Mouse (Mus musculus): Measurements from ENCODE around the gene Plcb3. TPM values are rescaled to one million over a fixed set of nuclear protein-coding genes. Genes with fewer than 3 reads are reported as not detected.

Plcb3 gene
- polyA plus RNA-seq, 1 experiment from 2014 or later = 33.6 TPM

DNA sequence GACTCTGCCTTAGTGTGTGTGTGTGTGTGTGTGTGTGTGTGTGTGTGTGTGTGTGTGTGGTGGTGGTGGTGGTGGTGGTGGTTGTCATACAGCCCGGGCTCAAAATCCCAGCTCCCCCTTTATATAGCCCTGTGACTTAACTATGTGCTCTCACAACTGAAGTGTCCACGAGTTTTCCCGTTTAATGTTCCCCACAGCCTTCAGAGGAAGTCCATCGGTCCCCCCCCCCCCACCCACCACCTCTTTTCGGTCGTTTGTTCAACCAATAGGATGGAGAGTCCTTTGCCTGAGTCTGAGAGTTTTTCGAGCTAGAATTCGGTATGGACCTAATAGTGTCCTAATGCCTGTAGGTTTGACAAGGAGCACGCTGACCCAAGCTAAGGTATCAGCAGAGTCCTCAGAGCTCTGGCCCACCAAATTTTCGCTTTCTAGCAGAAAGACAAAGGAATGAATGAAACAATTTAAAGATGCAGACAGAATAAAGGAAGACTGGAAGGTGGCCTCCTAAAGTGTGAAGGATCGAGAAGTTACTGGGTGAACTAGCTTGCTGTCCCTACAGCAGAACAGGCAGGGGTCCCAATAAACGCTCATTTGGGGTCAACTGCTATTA lies 2.6 kb downstream of the Plcb3 start:
- Histone ChIP-seq H3K4me3 (ENCODE audit: low read depth, low read length) (peak overlapping the region; percentile 64; the same call in 1 of the 2 replicates), H3K4me1 (ENCODE audit: insufficient read depth, low read depth, low read length) (peaks cover 22% of the 10 kb centered on the region), H3K9me3 (ENCODE audit: low read length) (no peaks in the 10 kb centered on the region), H3K9ac (replicated peaks; ENCODE audit: low read depth) (no peak overlapping the region), H3K27ac (ENCODE audit: low read length) (no peak overlapping the region), H3K4me2 (replicated peaks; ENCODE audit: low read depth, low read length) (peak overlapping the region; percentile 88), H3K27me3 (replicated peaks; ENCODE audit: insufficient read depth, low read length) (no peaks in the 10 kb centered on the region), H3K36me3 (ENCODE audit: insufficient read depth, low read length) (no peaks in the 10 kb centered on the region)
- TF ChIP-seq EP300 (IDR thresholded peaks at IDR 0.05) = no peak
- TF ChIP-seq CTCF (IDR thresholded peaks at IDR 0.05) = no peak
- DNase-seq (ENCODE audit: low spot score) (no peak), ATAC-seq (no peak)
- 20% methylated on average over 12 of the region's 12 CpGs for WGBS

GRCm38 (mm10) chr19:6972247-6972917 lies 3.9 kb downstream of the Plcb3 start:
- no peak overlapping the region for H3K9ac ChIP-seq (replicated peaks; ENCODE audit: low read depth)
- no peak overlapping the region for H3K27ac ChIP-seq (ENCODE audit: low read length)
- H3K36me3 ChIP-seq (ENCODE audit: insufficient read depth, low read length) = no peaks in the 10 kb centered on the region
- no peak overlapping the region for H3K4me2 ChIP-seq (replicated peaks; ENCODE audit: low read depth, low read length)
- 75% methylated on average over 13 of the region's 13 CpGs for WGBS
- peaks cover 32% of the 10 kb centered on the region for H3K4me1 ChIP-seq (ENCODE audit: insufficient read depth, low read depth, low read length)
- no peaks in the 10 kb centered on the region for H3K27me3 ChIP-seq (replicated peaks; ENCODE audit: insufficient read depth, low read length)
- DNase-seq (ENCODE audit: low spot score) (no peak), ATAC-seq (no peak)
- no peak overlapping the region for H3K4me3 ChIP-seq (ENCODE audit: low read depth, low read length)
- H3K9me3 ChIP-seq (ENCODE audit: low read length) = no peaks in the 10 kb centered on the region
- TF ChIP-seq CTCF (IDR thresholded peaks at IDR 0.05) (no peak), EP300 (IDR thresholded peaks at IDR 0.05) (no peak)

DNA sequence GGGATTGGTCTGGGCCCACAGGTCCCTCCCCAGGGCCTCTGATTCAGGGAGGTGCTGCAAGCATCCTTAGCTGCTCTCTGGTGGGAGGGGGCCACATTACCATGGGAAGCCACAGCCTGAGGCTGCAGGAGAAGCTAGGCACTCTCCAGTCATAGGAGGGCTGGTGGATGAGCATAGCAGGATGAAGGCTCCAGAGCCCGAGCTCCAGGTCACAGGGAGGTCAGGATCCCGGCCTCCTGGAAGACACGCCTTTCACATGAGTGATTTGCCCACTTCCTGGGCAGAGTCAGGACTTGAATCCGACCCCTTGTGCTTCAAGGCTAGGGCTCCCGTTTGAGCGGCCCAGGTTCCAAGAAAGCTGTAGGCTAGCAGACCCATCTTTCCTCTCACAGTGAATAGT lies 4.6 kb downstream of the Plcb3 start:
- TF ChIP-seq EP300 (IDR thresholded peaks at IDR 0.05) = no peak
- no peak for TF ChIP-seq CTCF (IDR thresholded peaks at IDR 0.05)
- Histone ChIP-seq H3K9me3 (ENCODE audit: low read length) (no peaks in the 10 kb centered on the region), H3K4me1 (ENCODE audit: insufficient read depth, low read depth, low read length) (peaks cover 30% of the 10 kb centered on the region), H3K27ac (ENCODE audit: low read length) (no peak overlapping the region), H3K27me3 (replicated peaks; ENCODE audit: insufficient read depth, low read length) (no peaks in the 10 kb centered on the region), H3K9ac (replicated peaks; ENCODE audit: low read depth) (no peak overlapping the region), H3K4me3 (ENCODE audit: low read depth, low read length) (no peak overlapping the region), H3K4me2 (replicated peaks; ENCODE audit: low read depth, low read length) (no peak overlapping the region), H3K36me3 (ENCODE audit: insufficient read depth, low read length) (no peaks in the 10 kb centered on the region)
- DNase-seq (ENCODE audit: low spot score) (no peak), ATAC-seq (no peak)
- WGBS = 27% methylated on average over 6 of the region's 6 CpGs

DNA sequence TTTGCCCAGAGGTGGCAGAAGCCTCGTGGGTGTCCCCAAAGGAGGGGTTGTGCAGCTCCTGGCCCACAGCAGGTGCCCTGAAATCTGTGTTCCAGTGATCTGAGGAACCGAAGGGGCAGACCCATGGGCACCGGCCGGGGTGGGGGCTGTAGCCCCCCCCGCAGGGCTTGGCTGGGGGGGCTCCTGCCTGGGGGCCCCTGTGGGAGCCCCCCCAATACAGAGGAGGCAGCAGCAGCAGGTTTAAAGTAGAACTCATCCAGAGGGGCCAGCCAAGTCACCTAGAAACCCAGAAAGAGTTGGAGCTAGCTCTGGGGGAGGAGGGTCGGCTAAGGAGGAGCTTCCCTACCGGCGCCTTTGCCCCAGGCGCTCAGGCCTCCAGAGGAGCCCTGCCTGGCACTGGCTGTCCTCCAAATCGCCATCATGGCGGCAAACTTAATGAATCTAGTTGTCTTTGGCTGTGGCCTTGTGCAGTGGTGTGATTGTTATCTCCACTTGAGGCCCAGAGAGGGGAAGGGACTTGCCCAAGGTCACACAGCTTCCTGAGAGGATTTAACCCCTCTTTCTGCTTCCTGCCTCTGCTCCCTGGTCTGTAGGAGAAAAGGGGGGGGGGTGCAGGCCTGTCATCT lies 5.7 kb downstream of the Plcb3 start:
- no peak for TF ChIP-seq CTCF (IDR thresholded peaks at IDR 0.05)
- TF ChIP-seq EP300 (IDR thresholded peaks at IDR 0.05) = no peak
- Histone ChIP-seq H3K4me1 (ENCODE audit: insufficient read depth, low read depth, low read length) (peaks cover 21% of the 10 kb centered on the region), H3K4me2 (replicated peaks; ENCODE audit: low read depth, low read length) (peak overlapping the region; percentile 80), H3K36me3 (ENCODE audit: insufficient read depth, low read length) (no peaks in the 10 kb centered on the region), H3K9me3 (ENCODE audit: low read length) (no peaks in the 10 kb centered on the region), H3K27me3 (replicated peaks; ENCODE audit: insufficient read depth, low read length) (no peaks in the 10 kb centered on the region), H3K4me3 (ENCODE audit: low read depth, low read length) (no peak overlapping the region), H3K9ac (replicated peaks; ENCODE audit: low read depth) (no peak overlapping the region), H3K27ac (ENCODE audit: low read length) (no peak overlapping the region)
- whole genome bisulfite sequencing = 26% methylated on average over 11 of the region's 11 CpGs
- DNase-seq (ENCODE audit: low spot score) = no peak
- no peak for ATAC-seq

DNA sequence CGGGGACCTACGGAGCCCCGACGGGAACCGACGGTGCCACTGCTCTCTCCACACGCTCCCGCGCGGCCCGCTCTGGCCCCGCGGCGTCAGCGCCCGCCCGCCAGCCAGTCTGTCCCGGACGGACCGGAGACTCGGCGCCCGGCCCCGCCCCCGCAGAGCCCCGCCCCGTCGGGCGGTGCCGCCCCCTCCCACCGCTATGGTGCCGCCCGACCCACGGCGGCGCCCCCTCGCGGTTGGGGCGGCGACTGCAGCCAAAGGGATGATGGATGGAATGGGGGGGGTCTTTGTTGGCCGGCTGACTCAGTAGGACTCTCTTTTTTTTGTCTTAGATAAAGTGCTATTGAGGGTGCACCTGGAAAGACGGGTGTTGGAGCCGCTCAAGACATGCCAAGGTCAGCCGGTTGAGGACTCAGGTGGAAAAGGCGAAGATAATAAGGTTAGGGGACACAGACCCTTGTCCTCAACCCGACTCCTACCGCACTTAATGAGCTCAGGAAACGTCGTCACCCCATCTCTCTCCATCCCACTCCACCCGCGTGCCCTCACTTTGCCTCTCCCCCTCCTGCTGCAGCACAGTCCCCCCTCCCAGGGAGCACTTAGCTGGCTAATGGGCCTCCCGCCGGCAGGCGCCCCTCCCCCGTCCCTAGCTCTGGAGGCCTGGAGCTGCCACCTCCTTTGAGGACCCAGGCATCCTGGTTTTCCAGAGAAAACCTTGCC lies 6.4 kb downstream of the Plcb3 start:
- Histone ChIP-seq H3K9ac (replicated peaks; ENCODE audit: low read depth) (peak overlapping the region; percentile 60), H3K4me3 (ENCODE audit: low read depth, low read length) (peak overlapping the region; percentile 67), H3K4me2 (replicated peaks; ENCODE audit: low read depth, low read length) (peak overlapping the region; percentile 80), H3K4me1 (ENCODE audit: insufficient read depth, low read depth, low read length) (peaks cover 21% of the 10 kb centered on the region), H3K27me3 (replicated peaks; ENCODE audit: insufficient read depth, low read length) (no peaks in the 10 kb centered on the region), H3K9me3 (ENCODE audit: low read length) (no peaks in the 10 kb centered on the region), H3K36me3 (ENCODE audit: insufficient read depth, low read length) (0 out of 2 replicates have a peak, but pooled peaks cover 5% of the 10 kb centered on the region), H3K27ac (ENCODE audit: low read length) (peak overlapping the region; percentile 39)
- DNase-seq (ENCODE audit: low spot score) (peak; percentile 78), ATAC-seq (peak; percentile 86)
- TF ChIP-seq CTCF (IDR thresholded peaks at IDR 0.05) (peak; percentile 79), EP300 (IDR thresholded peaks at IDR 0.05) (no peak)
- WGBS = under 1% methylated on average over 41 of the region's 55 CpGs

DNA sequence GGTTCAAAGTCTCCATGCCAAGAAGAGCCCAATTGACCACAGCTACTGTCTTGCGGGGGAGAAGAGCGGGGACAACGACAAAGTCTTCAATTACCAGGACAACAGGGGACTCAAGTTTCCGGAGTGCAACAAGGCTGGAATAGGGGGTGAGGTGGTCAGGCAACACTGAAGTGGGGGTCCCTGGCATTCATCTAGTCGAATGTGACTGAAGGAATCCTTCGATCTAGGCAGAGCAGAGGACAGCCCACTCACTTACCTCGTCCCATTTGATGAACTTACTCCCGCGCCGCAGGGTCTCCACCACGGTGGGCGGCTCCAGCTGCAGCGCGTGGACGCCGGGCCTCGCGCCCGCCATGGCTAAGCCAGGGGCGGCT lies 7.0 kb downstream of the Plcb3 start:
- peak overlapping the region; percentile 39 for H3K27ac ChIP-seq (ENCODE audit: low read length)
- H3K9me3 ChIP-seq (ENCODE audit: low read length) = no peaks in the 10 kb centered on the region
- DNase-seq (ENCODE audit: low spot score) (no peak), ATAC-seq (no peak)
- no peak for TF ChIP-seq EP300 (IDR thresholded peaks at IDR 0.05)
- no peak for TF ChIP-seq CTCF (IDR thresholded peaks at IDR 0.05)
- H3K4me1 ChIP-seq (ENCODE audit: insufficient read depth, low read depth, low read length) = peaks cover 21% of the 10 kb centered on the region
- H3K4me3 ChIP-seq (ENCODE audit: low read depth, low read length) = peak overlapping the region; percentile 67
- no peaks in the 10 kb centered on the region for H3K27me3 ChIP-seq (replicated peaks; ENCODE audit: insufficient read depth, low read length)
- WGBS = under 1% methylated on average over 19 of the region's 20 CpGs
- peak overlapping the region; percentile 60 for H3K9ac ChIP-seq (replicated peaks; ENCODE audit: low read depth)
- H3K36me3 ChIP-seq (ENCODE audit: insufficient read depth, low read length) = peaks cover 10% of the 10 kb centered on the region; the same call in 1 of the 2 replicates
- H3K4me2 ChIP-seq (replicated peaks; ENCODE audit: low read depth, low read length) = peak overlapping the region; percentile 80
